Mouse (Mus musculus): ENCODE measurements around the gene Cntd1. TPM values are rescaled to one million over a fixed set of nuclear protein-coding genes. Genes with fewer than 3 reads are reported as not detected.
A peak's percentile ranks its signal among the peaks of the same experiment; 100 is the strongest.
"Not testable (repeated sequence)": the region's sequence is repeated elsewhere in the genome, so short reads cannot be mapped to it uniquely, and the experiment has no call there.

The Cntd1 gene
- total RNA-seq, 2 experiments from 2014 or later, result 0.15 to 0.41 TPM

GRCm38 (mm10) chr11:101323609-101324008 is 44.8 kb downstream of the Cntd1 start:
- peak; percentile 51 to 79 for DNase-seq (ENCODE audit: extremely low spot score in 1 of 2, low spot score in 2 of 2)
- intact Hi-C loops (cut with DNase I), result loop anchor here (1.0 kb wide), 1 partner anchor 72 kb away; no protein-coding TSS in a partner anchor

GRCm38 (mm10) chr11:101324763-101325162 is 46.0 kb downstream of the Cntd1 start, which contains the start of gene Aoc2:
TSS of gene Aoc2 (plus strand) at chr11:101325063.
- DNase-seq (ENCODE audit: extremely low spot score in 1 of 2, low spot score in 2 of 2), result no peak
- intact Hi-C loops (cut with DNase I), result no loop called here

GRCm38 (mm10) chr11:101325201-101325600 is 46.4 kb downstream of the Cntd1 start:
- DNase-seq (ENCODE audit: extremely low spot score in 1 of 2, low spot score in 2 of 2); intact Hi-C loops (cut with DNase I): not testable (repeated sequence)

GRCm38 (mm10) chr11:101326147-101326546 is 47.3 kb downstream of the Cntd1 start:
- no peak for DNase-seq (ENCODE audit: extremely low spot score in 1 of 2, low spot score in 2 of 2)
- intact Hi-C loops (cut with DNase I), result no loop called here

GRCm38 (mm10) chr11:101327311-101327710 is 48.5 kb downstream of the Cntd1 start:
- no peak for DNase-seq (ENCODE audit: extremely low spot score in 1 of 2, low spot score in 2 of 2)
- intact Hi-C loops (cut with DNase I), result no loop called here

- peak in 1 of 2 experiments; percentile 51 for DNase-seq (ENCODE audit: extremely low spot score in 1 of 2, low spot score in 2 of 2)
- intact Hi-C loops (cut with DNase I), result no loop called here
These were observed 50.3 kb downstream of the Cntd1 start for GRCm38 (mm10) chr11:101328941-101329635.

- intact Hi-C loops (cut with DNase I), result no loop called here
- DNase-seq (ENCODE audit: extremely low spot score in 1 of 2, low spot score in 2 of 2), result no peak
These were observed 51.6 kb downstream of the Cntd1 start, which contains the start of gene Aoc3 for GRCm38 (mm10) chr11:101330371-101330924. TSS of gene Aoc3 (plus strand) at chr11:101330605.

GRCm38 (mm10) chr11:101330961-101331360 is 52.1 kb downstream of the Cntd1 start:
- DNase-seq (ENCODE audit: extremely low spot score in 1 of 2, low spot score in 2 of 2); intact Hi-C loops (cut with DNase I): not testable (repeated sequence)

GRCm38 (mm10) chr11:101332537-101332936 is 53.7 kb downstream of the Cntd1 start:
- DNase-seq (ENCODE audit: extremely low spot score in 1 of 2, low spot score in 2 of 2), result no peak
- intact Hi-C loops (cut with DNase I), result no loop called here

- intact Hi-C loops (cut with DNase I), result no loop called here
- DNase-seq (ENCODE audit: extremely low spot score in 1 of 2, low spot score in 2 of 2), result no peak
These were observed 55.2 kb downstream of the Cntd1 start for GRCm38 (mm10) chr11:101334023-101334422.

- intact Hi-C loops (cut with DNase I), result no loop called here
- no peak for DNase-seq (ENCODE audit: extremely low spot score in 1 of 2, low spot score in 2 of 2)
These were observed 55.7 kb downstream of the Cntd1 start for GRCm38 (mm10) chr11:101334516-101334915.

GRCm38 (mm10) chr11:101335685-101336084 is 56.9 kb downstream of the Cntd1 start:
- intact Hi-C loops (cut with DNase I), result no loop called here
- no peak for DNase-seq (ENCODE audit: extremely low spot score in 1 of 2, low spot score in 2 of 2)

GRCm38 (mm10) chr11:101338123-101338760 is 59.4 kb downstream of the Cntd1 start:
- DNase-seq (ENCODE audit: extremely low spot score in 1 of 2, low spot score in 2 of 2), result no peak

More at GRCm38 (mm10) chr11:101338123-101338760, 59.4 kb downstream of the Cntd1 start:
- intact Hi-C loops (cut with DNase I), result no loop called here

Other genes starting within 250 kb of the Cntd1 start
- 10 to 100 TPM in 1 of 2 experiments, 1 to 10 TPM in 1; 9.4 to 10.2 TPM for gene Naglu, start 209.0 kb upstream of the Cntd1 start, total RNA-seq (2021)
- under 1 TPM; 0.43 to 0.79 TPM for gene Hsd17b1, start 200.6 kb upstream of the Cntd1 start, total RNA-seq (2021)
- gene Coasy, start 196.4 kb upstream of the Cntd1 start, total RNA-seq (2021), result 10 to 100 TPM; 32.3 to 32.4 TPM
- 10 to 100 TPM; 52.8 to 55.8 TPM for gene Mlx, start 191.7 kb upstream of the Cntd1 start, total RNA-seq (2021)
- 1 to 10 TPM; 4.4 to 4.8 TPM for gene Psmc3ip, start 183.6 kb upstream of the Cntd1 start, total RNA-seq (2021)
- 10 to 100 TPM; 54.5 to 55.0 TPM for gene Retreg3, start 159.1 kb upstream of the Cntd1 start, total RNA-seq (2021)
- gene Tubg1, start 159.1 kb upstream of the Cntd1 start, total RNA-seq (2021), result 10 to 100 TPM; 45.6 to 49.6 TPM
- 10 to 100 TPM; 46.6 to 48.8 TPM for gene Tubg2, start 123.1 kb upstream of the Cntd1 start, total RNA-seq (2021)
- gene Cntnap1, start 108.5 kb upstream of the Cntd1 start, total RNA-seq (2021), result 10 to 100 TPM; 44.2 to 54.1 TPM
- gene Plekhh3, start 107.7 kb upstream of the Cntd1 start, total RNA-seq (2021), result 1 to 10 TPM; 5.9 to 8.0 TPM
- under 1 TPM in 1 of 2 experiments, not detected in 1; 0.41 TPM for gene Ccr10, start 103.6 kb upstream of the Cntd1 start, total RNA-seq (2021)
- 10 to 100 TPM; 26.4 to 28.3 TPM for gene Ezh1, start 52.5 kb upstream of the Cntd1 start, total RNA-seq (2021)
- gene Ramp2, start 33.0 kb upstream of the Cntd1 start, total RNA-seq (2021), result 10 to 100 TPM; 57.4 to 59.1 TPM
- 10 to 100 TPM; 80.9 to 82.0 TPM for gene Vps25, start 25.3 kb upstream of the Cntd1 start, total RNA-seq (2021)
- 1 to 10 TPM; 4.2 to 4.5 TPM for gene Wnk4, start 18.4 kb upstream of the Cntd1 start, total RNA-seq (2021)
- gene Coa3, start 102 bp downstream of the Cntd1 start, total RNA-seq (2021), result 100 to 1,000 TPM in 1 of 2 experiments, 10 to 100 TPM in 1; 95.7 to 101 TPM
- gene Becn1, start 23.3 kb downstream of the Cntd1 start, total RNA-seq (2021), result 100 to 1,000 TPM; 174 to 188 TPM
- 100 to 1,000 TPM; 100 to 108 TPM for gene Psme3, start 37.2 kb downstream of the Cntd1 start, total RNA-seq (2021)
- 1 to 10 TPM; 3.2 to 3.4 TPM for gene Aoc2, start 46.1 kb downstream of the Cntd1 start, total RNA-seq (2021)
- gene Aoc3, start 51.6 kb downstream of the Cntd1 start, total RNA-seq (2021), result 1 to 10 TPM; 1.4 to 2.0 TPM
- gene G6pc, start 88.5 kb downstream of the Cntd1 start, total RNA-seq (2021), result not detected
- gene Aarsd1, start 138.6 kb downstream of the Cntd1 start, total RNA-seq (2021), result 10 to 100 TPM; 45.1 to 45.2 TPM
- 1 to 10 TPM; 6.4 to 6.9 TPM for gene Gm27029, start 145.8 kb downstream of the Cntd1 start, total RNA-seq (2021)
- 10 to 100 TPM; 24.4 to 26.0 TPM for gene Rundc1, start 146.1 kb downstream of the Cntd1 start, total RNA-seq (2021)
- 1 to 10 TPM; 3.4 TPM for gene Ptges3l, start 146.3 kb downstream of the Cntd1 start, total RNA-seq (2021)
- 10 to 100 TPM; 49.9 to 58.1 TPM for gene Rpl27, start 163.3 kb downstream of the Cntd1 start, total RNA-seq (2021)
- gene Ifi35, start 169.4 kb downstream of the Cntd1 start, total RNA-seq (2021), result 1 to 10 TPM; 1.8 to 2.8 TPM
- gene Rnd2, start 186.0 kb downstream of the Cntd1 start, total RNA-seq (2021), result 100 to 1,000 TPM; 111 to 115 TPM
- 10 to 100 TPM; 50.3 to 54.3 TPM for gene Vat1, start 187.2 kb downstream of the Cntd1 start, total RNA-seq (2021)

All from left cerebral cortex, postnatal 10 days (tissue).